Mouse (Mus musculus): Measurements from ENCODE around the gene Syt1. TPM values are rescaled to one million over a fixed set of nuclear protein-coding genes. Genes with fewer than 3 reads are reported as not detected.

Syt1 gene
- polyA plus RNA-seq, 1 experiment from 2014 or later: 0.12 TPM

DNA sequence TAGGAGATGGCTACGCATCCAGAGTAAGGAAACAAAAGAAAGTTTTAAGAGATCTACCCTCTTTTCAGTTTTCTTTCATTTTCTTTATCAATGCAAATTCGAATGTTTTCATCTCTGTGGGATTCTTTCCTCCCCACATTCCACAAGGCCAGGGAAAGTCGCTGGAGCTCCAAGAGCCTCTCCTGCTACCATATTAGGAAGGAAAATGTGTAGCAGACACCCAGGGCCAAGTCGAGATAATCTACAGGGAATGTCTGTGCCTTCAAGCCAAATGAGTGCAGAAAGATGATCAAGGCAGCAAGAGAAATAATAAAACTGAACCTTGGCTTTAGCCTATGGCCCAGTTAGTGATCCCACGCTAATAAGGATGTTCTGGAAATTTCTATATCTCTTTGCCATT, 474.9 kb downstream of the Syt1 start:
- DNase-seq (ENCODE audit: low spot score) (no peak), ATAC-seq (no peak)

DNA sequence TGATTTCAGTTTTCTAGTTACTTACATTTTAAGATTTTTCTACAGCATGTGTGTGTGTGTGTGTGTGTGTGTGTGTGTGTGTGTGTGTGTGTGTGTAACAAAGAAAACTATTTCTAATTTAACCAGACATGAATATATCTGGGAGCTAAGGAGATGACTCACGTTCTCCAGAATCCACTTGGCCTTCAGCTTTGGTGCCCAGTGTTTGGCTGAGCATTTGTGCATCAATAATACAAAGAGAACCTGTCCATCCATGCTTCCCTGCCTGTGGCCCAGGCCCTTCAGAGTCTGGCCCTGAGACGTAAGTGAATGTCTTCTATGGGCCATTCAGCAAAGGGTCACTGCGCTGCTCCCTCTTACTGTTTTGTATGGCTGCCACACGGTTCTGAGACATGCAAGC, 476.7 kb downstream of the Syt1 start:
- no peak for ATAC-seq
- no peaks in the 10 kb centered on the region for H3K27me3 ChIP-seq (replicated peaks; ENCODE audit: insufficient read depth, low read length)

More for the DNA sequence above, 474.9 kb downstream of the Syt1 start:
- 39% methylated on average over 5 of the region's 5 CpGs for WGBS
- no peaks in the 10 kb centered on the region for H3K9me3 ChIP-seq (ENCODE audit: low read length)
- H3K27me3 ChIP-seq (replicated peaks; ENCODE audit: insufficient read depth, low read length): no peaks in the 10 kb centered on the region
- H3K27ac ChIP-seq (ENCODE audit: low read length): no peak overlapping the region
- no peak overlapping the region for H3K4me2 ChIP-seq (replicated peaks; ENCODE audit: low read depth, low read length)
- no peaks in the 10 kb centered on the region for H3K36me3 ChIP-seq (ENCODE audit: insufficient read depth, low read length)
- H3K9ac ChIP-seq (replicated peaks; ENCODE audit: low read depth): no peak overlapping the region
- TF ChIP-seq CTCF (IDR thresholded peaks at IDR 0.05) (no peak), EP300 (IDR thresholded peaks at IDR 0.05) (no peak)
- H3K4me3 ChIP-seq (ENCODE audit: low read depth, low read length): no peak overlapping the region
- H3K4me1 ChIP-seq (ENCODE audit: insufficient read depth, low read depth, low read length): no peaks in the 10 kb centered on the region

DNA sequence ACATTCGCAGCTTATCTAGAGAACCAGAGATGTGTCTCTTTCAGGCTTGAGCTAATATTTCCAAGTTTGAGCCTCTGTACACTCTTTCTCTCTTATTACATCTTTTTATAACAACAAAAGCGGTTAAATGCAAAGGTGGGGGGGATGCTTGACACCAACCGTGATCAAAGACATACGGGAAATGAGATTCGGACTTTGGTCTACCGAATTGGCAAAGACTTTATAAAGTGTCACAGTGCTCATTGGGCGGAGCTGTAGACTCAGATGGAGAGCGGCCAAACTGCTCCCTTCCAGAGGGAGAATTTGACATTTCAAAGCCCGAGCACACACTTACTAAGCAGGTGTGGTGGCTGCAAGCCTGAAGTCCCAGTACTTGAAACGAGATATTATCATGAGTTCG, 477.9 kb downstream of the Syt1 start:
- no peak overlapping the region for H3K4me3 ChIP-seq (ENCODE audit: low read depth, low read length)
- H3K4me1 ChIP-seq (ENCODE audit: insufficient read depth, low read depth, low read length): no peaks in the 10 kb centered on the region
- DNase-seq (ENCODE audit: low spot score) (no peak), ATAC-seq (no peak)
- WGBS: 73% methylated on average over 11 of the region's 11 CpGs
- H3K4me2 ChIP-seq (replicated peaks; ENCODE audit: low read depth, low read length): no peak overlapping the region
- no peak overlapping the region for H3K9ac ChIP-seq (replicated peaks; ENCODE audit: low read depth)
- no peaks in the 10 kb centered on the region for H3K27me3 ChIP-seq (replicated peaks; ENCODE audit: insufficient read depth, low read length)
- no peaks in the 10 kb centered on the region for H3K9me3 ChIP-seq (ENCODE audit: low read length)
- TF ChIP-seq CTCF (IDR thresholded peaks at IDR 0.05): no peak
- TF ChIP-seq EP300 (IDR thresholded peaks at IDR 0.05): no peak
- H3K36me3 ChIP-seq (ENCODE audit: insufficient read depth, low read length): no peaks in the 10 kb centered on the region
- peak overlapping the region; percentile 57; the same call in 1 of the 2 replicates for H3K27ac ChIP-seq (ENCODE audit: low read length)

More for the DNA sequence above, 476.7 kb downstream of the Syt1 start:
- DNase-seq (ENCODE audit: low spot score): no peak
- Histone ChIP-seq H3K36me3 (ENCODE audit: insufficient read depth, low read length) (no peaks in the 10 kb centered on the region), H3K27ac (ENCODE audit: low read length) (no peak overlapping the region), H3K4me3 (ENCODE audit: low read depth, low read length) (no peak overlapping the region), H3K9me3 (ENCODE audit: low read length) (no peaks in the 10 kb centered on the region), H3K4me2 (replicated peaks; ENCODE audit: low read depth, low read length) (no peak overlapping the region), H3K9ac (replicated peaks; ENCODE audit: low read depth) (no peak overlapping the region), H3K4me1 (ENCODE audit: insufficient read depth, low read depth, low read length) (no peaks in the 10 kb centered on the region)
- no peak for TF ChIP-seq EP300 (IDR thresholded peaks at IDR 0.05)
- no peak for TF ChIP-seq CTCF (IDR thresholded peaks at IDR 0.05)
- WGBS: 79% methylated on average over 4 of the region's 4 CpGs

DNA sequence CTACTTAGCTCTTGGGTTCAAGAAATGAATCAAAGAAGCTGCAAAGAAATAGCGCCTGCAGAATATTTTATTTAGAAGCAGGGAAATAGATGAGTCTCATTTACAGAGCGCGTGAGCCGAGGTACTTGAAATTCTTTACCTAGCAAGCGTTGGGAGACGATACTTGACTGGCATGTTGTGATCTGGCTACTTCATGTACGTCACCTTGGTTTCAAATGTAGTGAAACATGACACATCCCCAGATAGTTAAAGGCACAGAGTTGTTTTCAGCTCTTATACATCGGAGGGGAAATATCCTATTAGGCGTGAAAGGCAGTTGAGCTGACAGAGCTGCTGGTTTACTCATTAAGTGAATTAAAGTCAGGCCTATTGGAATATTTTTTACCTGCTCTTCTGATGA, 478.5 kb downstream of the Syt1 start:
- H3K27ac ChIP-seq (ENCODE audit: low read length): peak overlapping the region; percentile 57; the same call in 1 of the 2 replicates
- H3K9me3 ChIP-seq (ENCODE audit: low read length): no peaks in the 10 kb centered on the region
- ATAC-seq (peak; percentile 60), DNase-seq (ENCODE audit: low spot score) (peak; percentile 59)
- no peaks in the 10 kb centered on the region for H3K4me1 ChIP-seq (ENCODE audit: insufficient read depth, low read depth, low read length)
- H3K27me3 ChIP-seq (replicated peaks; ENCODE audit: insufficient read depth, low read length): no peaks in the 10 kb centered on the region
- TF ChIP-seq EP300 (IDR thresholded peaks at IDR 0.05) (no peak; the same call in 1 of the 2 replicates), CTCF (IDR thresholded peaks at IDR 0.05) (no peak)
- no peak overlapping the region for H3K4me3 ChIP-seq (ENCODE audit: low read depth, low read length)
- 60% methylated on average over 9 of the region's 9 CpGs for WGBS
- no peak overlapping the region for H3K4me2 ChIP-seq (replicated peaks; ENCODE audit: low read depth, low read length)
- H3K36me3 ChIP-seq (ENCODE audit: insufficient read depth, low read length): no peaks in the 10 kb centered on the region
- no peak overlapping the region for H3K9ac ChIP-seq (replicated peaks; ENCODE audit: low read depth)

DNA sequence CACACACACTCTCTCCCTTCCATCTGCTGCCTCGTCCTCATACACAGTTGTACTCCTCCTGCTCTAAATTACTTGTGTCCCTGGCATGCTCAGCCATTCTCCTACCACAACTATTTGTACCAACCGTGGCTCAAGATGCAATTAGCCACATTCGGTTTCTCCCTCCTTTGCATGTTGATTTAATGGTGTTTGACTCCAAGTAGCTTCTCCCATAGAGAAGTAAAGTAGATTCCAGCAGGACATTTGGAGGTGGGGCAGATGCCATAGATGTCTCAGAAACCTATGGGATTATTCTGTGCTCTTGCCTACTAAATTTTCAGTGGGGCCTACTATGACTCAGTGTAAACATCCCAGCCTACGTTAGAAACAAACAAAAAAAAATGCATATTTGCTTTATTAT, 479.1 kb downstream of the Syt1 start:
- Histone ChIP-seq H3K9ac (replicated peaks; ENCODE audit: low read depth) (no peak overlapping the region), H3K36me3 (ENCODE audit: insufficient read depth, low read length) (no peaks in the 10 kb centered on the region), H3K4me3 (ENCODE audit: low read depth, low read length) (no peak overlapping the region), H3K4me1 (ENCODE audit: insufficient read depth, low read depth, low read length) (no peaks in the 10 kb centered on the region), H3K9me3 (ENCODE audit: low read length) (no peaks in the 10 kb centered on the region), H3K27ac (ENCODE audit: low read length) (peak overlapping the region; percentile 54; the same call in 1 of the 2 replicates), H3K4me2 (replicated peaks; ENCODE audit: low read depth, low read length) (no peak overlapping the region), H3K27me3 (replicated peaks; ENCODE audit: insufficient read depth, low read length) (no peaks in the 10 kb centered on the region)
- peak; percentile 69 for ATAC-seq
- peak; percentile 68 for TF ChIP-seq EP300 (IDR thresholded peaks at IDR 0.05)
- TF ChIP-seq CTCF (IDR thresholded peaks at IDR 0.05): no peak
- 49% methylated on average over 4 of the region's 4 CpGs for WGBS
- peak; percentile 50 for DNase-seq (ENCODE audit: low spot score)

DNA sequence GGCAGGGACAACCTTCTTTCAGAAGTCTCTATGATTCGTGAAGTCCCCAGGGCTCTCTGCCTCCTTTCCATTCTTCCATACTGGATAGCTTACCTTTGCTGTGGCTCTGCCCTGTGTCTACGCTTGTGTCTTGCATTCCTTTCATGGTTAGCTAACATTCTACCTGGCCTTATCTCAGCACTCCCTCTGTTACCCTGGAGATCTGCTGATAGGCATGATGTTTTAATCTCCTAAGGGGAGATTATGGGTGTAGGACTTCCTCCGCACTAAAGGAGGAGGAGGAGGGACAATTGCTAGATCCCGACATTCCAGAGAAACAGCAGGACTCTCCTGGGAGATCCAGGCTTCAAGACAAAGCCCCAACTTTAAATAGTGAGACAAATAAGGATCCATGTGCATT, 479.7 kb downstream of the Syt1 start:
- Histone ChIP-seq H3K27ac (ENCODE audit: low read length) (peak overlapping the region; percentile 54; the same call in 1 of the 2 replicates), H3K4me3 (ENCODE audit: low read depth, low read length) (no peak overlapping the region), H3K36me3 (ENCODE audit: insufficient read depth, low read length) (no peaks in the 10 kb centered on the region), H3K9ac (replicated peaks; ENCODE audit: low read depth) (no peak overlapping the region), H3K4me2 (replicated peaks; ENCODE audit: low read depth, low read length) (no peak overlapping the region), H3K9me3 (ENCODE audit: low read length) (no peaks in the 10 kb centered on the region), H3K4me1 (ENCODE audit: insufficient read depth, low read depth, low read length) (no peaks in the 10 kb centered on the region), H3K27me3 (replicated peaks; ENCODE audit: insufficient read depth, low read length) (no peaks in the 10 kb centered on the region)
- WGBS: 38% methylated on average over 4 of the region's 4 CpGs
- ATAC-seq (peak; percentile 91), DNase-seq (ENCODE audit: low spot score) (peak; percentile 66)
- peak; percentile 91 for TF ChIP-seq EP300 (IDR thresholded peaks at IDR 0.05)
- no peak for TF ChIP-seq CTCF (IDR thresholded peaks at IDR 0.05)

DNA sequence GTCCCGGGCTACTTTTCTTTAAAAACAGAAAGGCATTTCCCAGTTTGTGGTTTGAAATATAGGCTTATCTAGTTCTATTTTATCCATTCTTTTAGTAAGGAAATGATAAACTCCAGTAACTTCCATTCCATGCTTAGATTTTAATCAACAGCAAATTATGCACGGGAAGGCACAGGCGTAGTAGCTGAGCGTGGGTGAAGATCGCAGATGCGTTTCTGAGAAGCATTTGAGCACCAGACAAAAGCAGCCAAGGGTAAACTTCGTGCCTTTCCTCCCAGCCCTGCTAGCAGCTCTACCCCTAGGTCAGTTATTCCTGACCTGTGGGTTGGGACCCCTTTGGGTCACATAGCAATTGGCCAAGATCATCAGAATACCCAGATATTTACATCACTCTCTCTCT, 482.4 kb downstream of the Syt1 start:
- Histone ChIP-seq H3K4me1 (ENCODE audit: insufficient read depth, low read depth, low read length) (no peaks in the 10 kb centered on the region), H3K4me2 (replicated peaks; ENCODE audit: low read depth, low read length) (no peak overlapping the region), H3K9ac (replicated peaks; ENCODE audit: low read depth) (no peak overlapping the region), H3K27me3 (replicated peaks; ENCODE audit: insufficient read depth, low read length) (no peaks in the 10 kb centered on the region), H3K4me3 (ENCODE audit: low read depth, low read length) (no peak overlapping the region), H3K27ac (ENCODE audit: low read length) (no peak overlapping the region), H3K36me3 (ENCODE audit: insufficient read depth, low read length) (no peaks in the 10 kb centered on the region), H3K9me3 (ENCODE audit: low read length) (no peaks in the 10 kb centered on the region)
- TF ChIP-seq EP300 (IDR thresholded peaks at IDR 0.05): no peak
- no peak for TF ChIP-seq CTCF (IDR thresholded peaks at IDR 0.05)
- ATAC-seq: no peak
- 87% methylated on average over 7 of the region's 7 CpGs for WGBS
- no peak for DNase-seq (ENCODE audit: low spot score)
